Mouse (Mus musculus) myocyte (in vitro differentiated cells): Measurements from ENCODE around the gene Col9a2.

Experiments used
- CEBPB ChIP-seq: IDR thresholded peaks from 2 replicates; pipeline ENCODE4 v1.6.1; 2011; ENCODE audit warnings: mild to moderate bottlenecking, moderate library complexity; ENCODE audit not compliant: poor library complexity, insufficient read depth, severe bottlenecking
- MAX ChIP-seq: IDR thresholded peaks from one replicate; pipeline ENCODE4 v1.6.1; 2011; ENCODE audit warnings: low read depth, mild to moderate bottlenecking, control low read depth
- MYOD1 ChIP-seq, 3 experiments: IDR thresholded peaks; one replicate each; pipeline ENCODE4 v1.6.1; 2011; ENCODE audit warnings: control low read depth in 2 of 3, low read depth in 2 of 3, mild to moderate bottlenecking in 2 of 3, moderate library complexity in 1 of 3; ENCODE audit not compliant: insufficient read length in 2 of 3, control insufficient read depth in 1 of 3
- MYOG ChIP-seq, 3 experiments: IDR thresholded peaks; one replicate each; pipeline ENCODE4 v1.6.1; 2011; ENCODE audit warnings: control low read depth in 2 of 3, low read depth in 2 of 3, mild to moderate bottlenecking in 2 of 3; ENCODE audit not compliant: insufficient read length in 2 of 3, control insufficient read depth in 1 of 3, insufficient read depth in 1 of 3
- POLR2A ChIP-seq: IDR thresholded peaks from one replicate; pipeline ENCODE4 v1.6.1; 2011; ENCODE audit warnings: low read depth, mild to moderate bottlenecking, control low read depth, moderate library complexity; ENCODE audit not compliant: insufficient read length
- POLR2AphosphoS2 ChIP-seq: IDR thresholded peaks from one replicate; pipeline ENCODE4 v1.6.1; 2011; ENCODE audit warnings: low read depth, control low read depth; ENCODE audit not compliant: insufficient read length
- TCF12 ChIP-seq: IDR thresholded peaks from one replicate; pipeline ENCODE4 v1.6.1; 2011; ENCODE audit warnings: mild to moderate bottlenecking, control low read depth; ENCODE audit not compliant: poor library complexity, insufficient read depth, severe bottlenecking
- TCF3 ChIP-seq: IDR thresholded peaks from one replicate; pipeline ENCODE4 v1.6.1; 2011; ENCODE audit warnings: low read depth, control low read depth; ENCODE audit not compliant: insufficient read length
- USF1 ChIP-seq: IDR thresholded peaks from one replicate; pipeline ENCODE4 v1.6.1; 2011; ENCODE audit warnings: low read depth, mild to moderate bottlenecking, control low read depth, moderate library complexity

DNA sequence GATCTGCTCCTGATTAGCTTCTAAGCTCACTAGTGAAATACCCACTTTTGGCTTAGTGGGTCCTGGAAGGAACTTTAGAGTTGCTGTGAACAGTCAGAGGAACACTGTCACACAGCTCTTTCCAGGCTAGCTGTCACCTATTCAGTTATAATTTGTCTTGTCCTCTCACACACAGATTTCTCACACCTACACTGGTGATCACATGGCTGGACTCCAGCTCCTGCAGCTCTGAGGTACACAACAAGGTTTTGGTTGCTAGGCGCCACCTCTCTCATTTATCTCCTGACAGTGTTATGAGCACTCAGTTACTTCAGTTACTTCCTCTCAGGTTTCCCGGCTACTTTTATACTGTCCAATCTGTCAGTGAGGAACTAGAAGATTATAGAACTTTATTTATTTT, 26.2 kb downstream of the Col9a2 start:
- TF ChIP-seq MYOD1 (IDR thresholded peaks at IDR 0.05; ENCODE audit: control insufficient read depth in 1 of 3, insufficient read length in 2 of 3, low read depth in 2 of 3) (no peak), TCF3 (no peak), MAX (no peak), POLR2A (no peak), TCF12 (no peak), POLR2AphosphoS2 (no peak), CEBPB (no peak), USF1 (no peak), MYOG (IDR thresholded peaks at IDR 0.05; ENCODE audit: control insufficient read depth in 1 of 3, insufficient read depth in 1 of 3, insufficient read length in 2 of 3, low read depth in 2 of 3) (no peak)
